Mouse (Mus musculus) neural tube, embryonic 14.5 days (tissue): Measurements from ENCODE around the gene Ugt1a6a. TPM values are rescaled to one million over a fixed set of nuclear protein-coding genes. Genes with fewer than 3 reads are reported as not detected.

Source experiments
- ATAC-seq: fragments of 200-750 bp; cut with Nextera tagmentation; 2 replicates; pipeline ENCODE4 v1.8.0; 2017; ENCODE audit warnings: low read depth, mild to moderate bottlenecking, moderate TSS enrichment, moderate library complexity
- H3K27ac ChIP-seq: fragments of 300-500 bp; sonication (generic); 2 replicates; pipeline ENCODE4 v1.5.1; 2014; ENCODE audit warnings: low read depth, mild to moderate bottlenecking, control low read depth, low read length, moderate library complexity, mixed read lengths
- H3K27me3 ChIP-seq: fragments of 300-500 bp; sonication (generic); 2 replicates; pipeline ENCODE4 v1.6.1; 2014; ENCODE audit warnings: low read length; ENCODE audit not compliant: control insufficient read depth, insufficient read depth
- H3K36me3 ChIP-seq: fragments of 300-500 bp; sonication (generic); 2 replicates; pipeline ENCODE4 v1.6.1; 2014; ENCODE audit warnings: low read length, mixed read lengths; ENCODE audit not compliant: control insufficient read depth, insufficient read depth
- H3K4me1 ChIP-seq: fragments of 300-500 bp; sonication (generic); 2 replicates; pipeline ENCODE4 v1.6.1; 2014; ENCODE audit warnings: low read length; ENCODE audit not compliant: control insufficient read depth, insufficient read depth
- H3K4me2 ChIP-seq: fragments of 300-500 bp; sonication (generic); 2 replicates; pipeline ENCODE4 v1.6.1; 2014; ENCODE audit warnings: mild to moderate bottlenecking, low read depth, low read length, control low read depth
- H3K4me3 ChIP-seq: fragments of 300-500 bp; sonication (generic); 2 replicates; pipeline ENCODE4 v1.5.1; 2014; ENCODE audit warnings: low read depth, low read length, control low read depth, mixed read lengths
- H3K9ac ChIP-seq: fragments of 300-500 bp; sonication (generic); replicated peaks from 2 replicates; pipeline ENCODE4 v1.6.1; 2014; ENCODE audit warnings: low read depth, mild to moderate bottlenecking, control low read depth, low read length, mixed read lengths
- H3K9me3 ChIP-seq: fragments of 300-500 bp; sonication (generic); 2 replicates; pipeline ENCODE4 v1.6.1; 2016; ENCODE audit warnings: low read length; ENCODE audit not compliant: control insufficient read depth
- WGBS: fragments of 180-500 bp; shearing (Covaris S2); extraction: QIAGEN DNeasy Blood & Tissue Kit; methylation state at CpG from one replicate; pipeline ENCODE4 v1.1.7; 2014; 5-methylcytosine and 5-hydroxymethylcytosine counted together
- polyA plus RNA-seq: library from polyadenylated mRNA; unstranded; fragments of >200 nt; fragmentation: Nextera tagmentation; extraction: Ambion mirVana; gene quantifications from 2 replicates; pipeline ENCODE4 v1.2.1, GENCODE M21; 2014

Ugt1a6a gene
- polyA plus RNA-seq, 1 experiment from 2014 or later: 0.76 TPM

- H3K27me3 ChIP-seq: no peaks in the 10 kb centered on the region
- no peak overlapping the region for H3K4me2 ChIP-seq
- 59% methylated on average over 2 of the region's 2 CpGs for WGBS
- no peak overlapping the region for H3K4me3 ChIP-seq
- no peak overlapping the region for H3K27ac ChIP-seq
- no peaks in the 10 kb centered on the region for H3K4me1 ChIP-seq
- peaks cover 65% of the 10 kb centered on the region for H3K9me3 ChIP-seq
- no peak overlapping the region for H3K9ac ChIP-seq
- H3K36me3 ChIP-seq: 0 out of 2 replicates have a peak, but pooled peaks cover 3% of the 10 kb centered on the region
- no peak for ATAC-seq
Observed at GRCm38 (mm10) chr1:88255466-88255857, 120.9 kb downstream of the Ugt1a6a start.

- Histone ChIP-seq H3K9ac (no peak overlapping the region), H3K4me2 (no peak overlapping the region), H3K9me3 (peaks cover 58% of the 10 kb centered on the region), H3K27me3 (no peaks in the 10 kb centered on the region), H3K27ac (no peak overlapping the region), H3K4me3 (no peak overlapping the region), H3K36me3 (0 out of 2 replicates have a peak, but pooled peaks cover 9% of the 10 kb centered on the region), H3K4me1 (no peaks in the 10 kb centered on the region)
- WGBS: 81% methylated on average over 13 of the region's 13 CpGs
- ATAC-seq: no peak
Observed at GRCm38 (mm10) chr1:88255989-88256754, 121.6 kb downstream of the Ugt1a6a start.

- 81% methylated on average over 10 of the region's 10 CpGs for WGBS
- H3K4me3 ChIP-seq: no peak overlapping the region
- no peak overlapping the region for H3K27ac ChIP-seq
- H3K4me1 ChIP-seq: no peaks in the 10 kb centered on the region
- H3K9ac ChIP-seq: no peak overlapping the region
- H3K4me2 ChIP-seq: no peak overlapping the region
- H3K27me3 ChIP-seq: no peaks in the 10 kb centered on the region
- 0 out of 2 replicates have a peak, but pooled peaks cover 9% of the 10 kb centered on the region for H3K36me3 ChIP-seq
- ATAC-seq: no peak
- H3K9me3 ChIP-seq: peaks cover 54% of the 10 kb centered on the region
Observed at GRCm38 (mm10) chr1:88256886-88257663, 122.5 kb downstream of the Ugt1a6a start.

- peaks cover 48% of the 10 kb centered on the region for H3K9me3 ChIP-seq
- no peaks in the 10 kb centered on the region for H3K27me3 ChIP-seq
- no peak for ATAC-seq
- H3K4me2 ChIP-seq: no peak overlapping the region
- H3K36me3 ChIP-seq: peaks cover 13% of the 10 kb centered on the region
- H3K4me3 ChIP-seq: no peak overlapping the region
- 84% methylated on average over 6 of the region's 6 CpGs for WGBS
- no peaks in the 10 kb centered on the region for H3K4me1 ChIP-seq
- H3K27ac ChIP-seq: no peak overlapping the region
- no peak overlapping the region for H3K9ac ChIP-seq
Observed at GRCm38 (mm10) chr1:88257681-88258080, 123.1 kb downstream of the Ugt1a6a start.

- Histone ChIP-seq H3K9ac (no peak overlapping the region), H3K4me2 (no peak overlapping the region), H3K36me3 (peaks cover 20% of the 10 kb centered on the region), H3K4me1 (no peaks in the 10 kb centered on the region), H3K4me3 (no peak overlapping the region), H3K27me3 (no peaks in the 10 kb centered on the region), H3K9me3 (peaks cover 45% of the 10 kb centered on the region), H3K27ac (no peak overlapping the region)
- no peak for ATAC-seq
- 69% methylated on average over 6 of the region's 6 CpGs for WGBS
Observed at GRCm38 (mm10) chr1:88258361-88258760, 123.8 kb downstream of the Ugt1a6a start.

- Histone ChIP-seq H3K27ac (no peak overlapping the region), H3K9ac (no peak overlapping the region)
- ATAC-seq: peak; percentile 4; the same call in 1 of the 2 replicates
Observed at GRCm38 (mm10) chr1:88258881-88259642, 124.5 kb downstream of the Ugt1a6a start.

GRCm38 (mm10) chr1:88259643-88260024 is 125.0 kb downstream of the Ugt1a6a start:
- no peaks in the 10 kb centered on the region for H3K4me1 ChIP-seq
- H3K27me3 ChIP-seq: no peaks in the 10 kb centered on the region
- 79% methylated on average over 4 of the region's 4 CpGs for WGBS
- H3K36me3 ChIP-seq: peaks cover 33% of the 10 kb centered on the region
- H3K4me2 ChIP-seq: no peak overlapping the region
- no peak overlapping the region for H3K9ac ChIP-seq
- H3K9me3 ChIP-seq: peaks cover 36% of the 10 kb centered on the region
- no peak overlapping the region for H3K27ac ChIP-seq
- ATAC-seq: peak; percentile 2; the same call in 1 of the 2 replicates
- H3K4me3 ChIP-seq: no peak overlapping the region

More at GRCm38 (mm10) chr1:88258881-88259642, 124.5 kb downstream of the Ugt1a6a start:
- Histone ChIP-seq H3K4me2 (no peak overlapping the region), H3K4me1 (no peaks in the 10 kb centered on the region), H3K9me3 (peaks cover 40% of the 10 kb centered on the region), H3K4me3 (no peak overlapping the region), H3K27me3 (no peaks in the 10 kb centered on the region), H3K36me3 (peaks cover 27% of the 10 kb centered on the region)
- WGBS: 77% methylated on average over 8 of the region's 8 CpGs

- H3K4me2 ChIP-seq: no peak overlapping the region
- peaks cover 38% of the 10 kb centered on the region for H3K36me3 ChIP-seq
- peak; percentile 9 for ATAC-seq
- no peak overlapping the region for H3K4me3 ChIP-seq
- H3K4me1 ChIP-seq: no peaks in the 10 kb centered on the region
- H3K27me3 ChIP-seq: no peaks in the 10 kb centered on the region
- peaks cover 31% of the 10 kb centered on the region for H3K9me3 ChIP-seq
- H3K27ac ChIP-seq: no peak overlapping the region
- no peak overlapping the region for H3K9ac ChIP-seq
- WGBS: 77% methylated on average over 6 of the region's 6 CpGs
Observed at GRCm38 (mm10) chr1:88260114-88260513, 125.5 kb downstream of the Ugt1a6a start.
